Mouse (Mus musculus): Measurements from ENCODE around the gene Dusp7. TPM values are rescaled to one million over a fixed set of nuclear protein-coding genes. Genes with fewer than 3 reads are reported as not detected.
A peak's percentile ranks its signal among the peaks of the same experiment; 100 is the strongest.

The Dusp7 gene
- 9.1 and 11.3 TPM in 2 replicates for polyA plus RNA-seq (2015; fragmentation: Nextera tagmentation; extraction: Ambion mirVana)

DNA sequence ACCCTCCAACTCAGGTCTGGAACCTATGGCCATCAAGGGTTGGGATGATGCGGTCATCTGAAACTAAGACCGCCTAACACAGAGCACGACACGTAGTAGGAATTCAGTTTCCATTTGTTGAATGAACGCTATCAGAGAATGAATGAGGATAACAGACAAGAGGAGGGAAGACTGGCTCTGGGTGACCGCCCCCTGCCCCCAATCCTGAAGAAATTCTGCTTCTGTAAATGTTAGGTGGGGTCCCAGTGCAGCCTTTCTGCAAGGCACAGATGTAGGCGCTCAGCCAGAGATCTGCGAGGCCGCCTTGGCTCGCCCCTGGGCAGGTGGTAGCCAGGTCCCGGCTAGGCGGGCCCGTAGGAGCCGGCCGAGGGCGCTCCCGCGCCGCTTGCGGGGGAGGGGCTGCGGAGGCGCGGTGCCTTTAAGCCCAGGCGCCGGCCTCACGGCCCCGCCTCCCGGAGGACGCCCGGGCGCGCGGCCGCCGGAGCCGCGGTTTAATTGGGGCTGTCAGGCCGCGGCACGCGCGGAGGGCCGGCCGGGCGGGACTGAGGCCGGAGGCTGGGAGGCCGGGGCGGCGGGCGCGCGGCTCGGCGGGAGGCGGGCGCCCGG lies at the start of gene Dusp7:
TSS of gene Dusp7 (plus strand) at position 521 of the 606 bp plus-strand sequence.
- peak; percentile 67 for DNase-seq (ENCODE audit: low spot score)

DNA sequence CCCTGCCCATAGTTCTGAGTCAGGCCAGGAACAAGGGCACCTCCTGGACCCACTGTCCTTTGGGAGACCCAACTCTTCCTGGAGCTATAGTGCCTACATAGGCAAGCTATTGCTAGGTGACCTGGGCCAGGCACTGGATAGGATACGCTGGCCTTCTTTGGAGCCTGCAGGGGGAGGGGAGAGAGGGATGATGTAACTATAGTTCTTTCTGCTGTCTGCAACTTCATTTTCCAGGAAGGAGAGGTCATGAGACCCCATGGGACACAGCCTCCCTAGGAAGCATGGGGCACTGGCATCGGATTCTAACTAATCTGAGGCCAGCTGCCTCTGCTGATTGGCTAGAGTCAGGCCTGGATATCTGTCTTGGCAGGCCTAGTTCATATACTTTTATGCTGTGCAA lies 49.3 kb upstream of the Dusp7 start:
- no peak for DNase-seq (ENCODE audit: low spot score)

DNA sequence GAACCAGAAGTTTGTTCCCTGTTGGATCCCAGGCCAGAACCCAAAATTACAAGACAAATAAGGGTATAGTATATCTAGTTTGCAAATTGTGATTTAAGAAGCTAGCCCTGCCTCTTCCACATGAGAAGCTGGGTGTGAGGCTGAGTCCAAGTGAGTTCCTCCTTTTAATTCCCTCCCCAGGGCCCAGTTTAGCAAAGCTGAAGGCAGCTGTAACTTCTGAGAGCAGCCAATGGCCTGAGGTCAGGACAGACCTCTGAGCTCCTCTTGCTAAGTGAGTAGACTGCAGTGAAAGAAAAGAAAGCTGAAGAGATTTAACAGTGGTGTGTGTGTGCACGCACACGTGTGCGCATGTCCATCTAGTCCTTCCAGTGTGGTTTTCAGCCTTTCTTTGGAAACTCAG lies 45.9 kb upstream of the Dusp7 start:
- DNase-seq (ENCODE audit: low spot score) = no peak

GRCm38 (mm10) chr9:106326241-106326640 lies 42.2 kb upstream of the Dusp7 start:
- no peak for DNase-seq (ENCODE audit: low spot score)

- DNase-seq (ENCODE audit: low spot score) = no peak
Measured at GRCm38 (mm10) chr9:106327125-106327809, 41.2 kb upstream of the Dusp7 start.

- DNase-seq (ENCODE audit: low spot score) = no peak
Measured at GRCm38 (mm10) chr9:106328068-106328610, 40.3 kb upstream of the Dusp7 start.

DNA sequence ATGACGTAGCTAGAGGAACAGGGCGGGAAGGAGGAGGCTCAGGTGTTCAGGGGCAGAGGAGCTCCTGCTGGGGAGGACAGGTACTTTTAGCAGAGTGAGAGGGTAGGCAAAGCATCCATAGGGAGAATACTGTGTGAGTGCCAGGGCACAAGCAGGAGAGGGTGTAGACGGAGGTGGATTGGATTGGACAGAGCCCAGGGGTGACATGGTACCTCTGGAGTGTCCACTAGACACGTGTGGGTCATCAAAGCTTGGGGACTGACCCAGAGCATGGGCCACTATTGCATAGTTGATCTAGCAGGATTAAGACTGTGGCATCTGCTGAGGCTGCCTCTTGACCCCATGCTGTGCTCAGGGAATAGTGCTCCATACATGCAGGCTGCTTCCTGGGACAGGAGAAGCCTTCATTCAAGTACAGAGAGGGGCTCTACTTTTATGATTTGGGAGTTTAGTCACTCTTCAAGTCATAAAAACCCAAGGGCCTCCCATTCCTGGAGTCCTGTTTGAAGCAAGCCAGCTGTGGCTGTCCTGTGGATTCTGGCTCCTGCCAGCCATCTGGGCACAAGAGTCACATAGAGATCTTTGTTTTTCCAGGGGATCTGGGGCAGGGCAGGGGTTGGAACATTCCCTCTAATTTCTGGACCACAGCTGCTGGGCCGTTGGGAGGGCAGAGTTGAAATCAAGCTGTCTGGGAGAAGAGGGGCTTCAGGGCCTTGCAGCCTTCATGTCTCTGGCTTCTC lies 39.5 kb upstream of the Dusp7 start:
- DNase-seq (ENCODE audit: low spot score) = no peak

DNA sequence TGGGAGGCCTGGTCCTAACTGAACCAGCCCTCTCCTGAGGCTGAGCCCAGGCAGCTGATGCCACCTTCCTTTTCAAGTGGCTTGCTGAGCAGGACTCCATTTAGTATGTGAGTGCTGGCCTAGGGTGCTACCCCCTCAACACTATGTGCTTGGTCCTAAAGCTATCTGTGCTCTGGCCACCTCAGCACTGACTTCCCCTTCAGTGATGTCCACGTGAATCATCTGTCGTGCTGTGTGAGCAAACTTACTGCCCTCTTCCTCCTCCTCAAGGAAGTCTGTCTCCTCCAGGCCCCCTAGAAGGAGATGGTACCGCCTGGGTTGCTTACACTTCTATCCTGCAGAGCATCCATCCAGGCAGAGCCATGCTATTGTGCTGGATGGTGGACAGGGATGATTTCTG lies 35.7 kb upstream of the Dusp7 start:
- DNase-seq (ENCODE audit: low spot score) = no peak

- no peak for DNase-seq (ENCODE audit: low spot score)
Measured at GRCm38 (mm10) chr9:106337620-106338019, 30.8 kb upstream of the Dusp7 start.

DNA sequence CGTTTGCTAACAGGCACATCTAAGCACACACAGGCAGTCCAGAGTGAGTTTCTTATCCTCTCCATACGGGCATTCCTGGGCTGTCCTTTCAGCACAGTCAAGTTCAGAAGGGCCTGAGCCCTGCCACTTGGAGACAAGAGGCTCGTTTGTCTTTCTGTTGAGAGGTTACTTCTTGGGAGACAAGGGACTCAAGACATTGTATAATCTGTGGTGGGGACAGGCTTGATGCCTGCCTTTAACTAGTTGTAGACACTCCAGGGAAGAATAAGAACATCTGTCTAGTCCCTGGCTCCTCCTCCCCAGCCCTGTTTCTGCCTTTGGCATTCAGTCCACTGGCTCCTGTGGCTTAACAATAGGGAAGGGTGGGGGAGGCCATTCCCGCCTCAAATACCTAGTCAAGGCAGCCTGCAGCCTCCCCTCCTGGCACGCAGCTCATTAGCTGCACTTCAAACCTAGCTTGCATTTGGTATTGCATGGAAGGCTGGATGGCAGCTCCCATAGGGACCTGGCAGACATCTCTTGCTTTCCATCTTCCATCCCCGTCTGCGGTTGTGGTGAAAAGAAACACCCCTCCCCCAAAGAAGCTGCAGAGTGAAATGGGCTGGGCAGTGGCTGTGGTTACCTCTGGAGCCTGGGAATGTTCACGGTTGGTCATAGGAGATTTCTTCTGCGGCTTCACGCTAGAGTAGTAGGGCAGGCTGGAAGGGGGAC lies 29.8 kb upstream of the Dusp7 start:
- no peak for DNase-seq (ENCODE audit: low spot score)

- no peak for DNase-seq (ENCODE audit: low spot score)
Measured at GRCm38 (mm10) chr9:106339173-106339558, 29.3 kb upstream of the Dusp7 start.

DNA sequence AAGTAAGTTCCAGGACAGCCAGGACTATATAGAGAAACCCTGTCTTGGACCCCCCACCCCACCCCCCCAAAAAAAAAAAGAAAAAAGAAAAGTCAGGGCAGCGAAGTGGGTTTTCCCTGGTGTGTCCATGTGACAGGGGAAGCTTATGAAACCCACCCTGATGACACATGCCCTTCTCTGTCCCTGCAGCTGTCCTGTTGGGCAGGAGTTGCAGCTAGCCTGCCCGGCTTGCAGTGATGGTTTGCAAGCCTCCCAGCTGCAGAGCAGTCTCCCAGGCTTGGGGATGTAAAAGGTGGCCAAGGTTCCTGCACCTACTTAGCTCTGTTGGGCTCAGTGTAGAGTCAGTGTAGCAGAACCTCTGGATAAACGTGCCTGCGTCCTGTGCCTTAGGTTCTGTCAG lies 28.7 kb upstream of the Dusp7 start:
- DNase-seq (ENCODE audit: low spot score) = no peak

- DNase-seq (ENCODE audit: low spot score) = no peak
Measured at GRCm38 (mm10) chr9:106340501-106341312, 27.7 kb upstream of the Dusp7 start.

DNA sequence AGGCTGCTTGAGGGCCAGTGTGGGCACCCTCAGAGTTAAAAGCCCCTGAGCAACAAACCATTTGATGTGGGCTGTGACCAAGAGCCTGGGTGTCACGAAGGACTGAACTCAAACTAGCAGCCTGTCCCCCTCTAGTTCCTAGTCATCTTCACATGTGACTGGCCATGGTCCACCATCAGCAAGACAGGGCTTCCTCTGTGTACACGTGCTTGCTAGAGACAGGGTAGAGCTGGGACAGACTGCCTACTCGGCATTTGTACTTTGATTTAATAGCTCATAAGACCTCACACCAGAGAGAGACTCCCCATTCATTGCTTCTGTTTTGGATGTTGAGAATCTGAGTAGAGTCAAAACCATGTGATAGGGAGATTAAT lies 27.1 kb upstream of the Dusp7 start:
- no peak for DNase-seq (ENCODE audit: low spot score)

GRCm38 (mm10) chr9:106342573-106342972 lies 25.9 kb upstream of the Dusp7 start:
- no peak for DNase-seq (ENCODE audit: low spot score)

GRCm38 (mm10) chr9:106345167-106345566 lies 23.3 kb upstream of the Dusp7 start:
- no peak for DNase-seq (ENCODE audit: low spot score)

DNA sequence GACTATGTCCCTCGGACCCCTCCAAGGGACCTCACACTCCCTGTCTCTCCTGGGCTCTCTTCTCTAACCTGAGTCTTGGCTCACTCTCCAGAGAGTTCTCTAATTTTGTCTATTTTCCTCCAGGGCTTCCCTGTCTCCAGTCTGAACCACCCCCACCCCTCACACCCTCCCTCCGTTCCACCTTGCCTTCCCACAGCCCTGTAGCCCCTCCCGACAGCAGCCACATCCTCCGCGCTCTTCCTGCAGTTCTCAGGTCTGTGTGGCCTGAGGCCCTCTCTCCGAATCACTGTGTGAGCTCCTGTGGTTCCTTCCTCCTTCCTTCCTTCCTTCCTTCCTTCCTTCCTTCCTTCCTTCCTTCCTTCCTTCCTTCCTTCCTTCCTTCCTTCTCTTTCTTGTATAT lies 22.8 kb upstream of the Dusp7 start:
- no peak for DNase-seq (ENCODE audit: low spot score)

GRCm38 (mm10) chr9:106348281-106348680 lies 20.2 kb upstream of the Dusp7 start:
- DNase-seq (ENCODE audit: low spot score) = no peak

DNA sequence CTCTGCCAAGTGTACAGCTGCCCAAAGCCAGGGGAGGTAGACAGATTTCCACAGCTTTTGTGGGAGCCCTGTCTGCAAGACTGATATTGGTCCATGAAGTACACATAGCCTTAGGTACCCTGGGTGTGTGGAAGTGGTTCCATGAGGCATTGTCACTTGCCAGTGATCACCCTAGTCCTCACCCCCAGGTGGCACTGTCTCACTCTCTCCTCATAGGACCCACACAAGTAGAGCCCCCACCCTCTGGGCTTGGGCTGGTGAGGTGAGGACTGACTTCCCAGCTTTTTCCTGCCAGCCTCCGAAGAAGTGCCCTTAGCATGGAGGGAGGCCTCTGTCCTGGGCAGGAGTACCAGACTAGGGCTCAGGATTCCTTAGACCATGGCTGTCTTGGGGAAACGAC lies 19.4 kb upstream of the Dusp7 start:
- peak; percentile 28 for DNase-seq (ENCODE audit: low spot score)

DNA sequence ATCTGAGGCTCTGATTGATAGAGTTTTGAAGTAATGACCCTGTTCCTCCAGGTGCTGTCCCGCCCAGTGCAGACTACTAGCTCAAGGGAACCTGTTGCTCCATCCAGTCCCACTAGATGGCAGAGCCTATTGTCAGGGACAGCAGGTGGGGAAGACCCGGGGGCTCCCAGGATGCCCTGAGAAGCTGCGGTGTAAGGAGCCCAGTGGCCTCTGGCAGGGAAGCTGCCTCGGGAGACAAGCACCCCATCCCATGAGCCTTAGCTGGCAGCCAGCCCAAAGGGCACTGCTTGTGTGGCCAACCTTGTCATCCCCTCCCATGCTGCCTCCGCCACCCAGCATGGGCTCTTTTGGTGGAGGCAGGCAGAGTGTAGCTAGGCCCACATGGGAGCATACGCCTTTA lies 17.3 kb upstream of the Dusp7 start:
- DNase-seq (ENCODE audit: low spot score) = no peak

DNA sequence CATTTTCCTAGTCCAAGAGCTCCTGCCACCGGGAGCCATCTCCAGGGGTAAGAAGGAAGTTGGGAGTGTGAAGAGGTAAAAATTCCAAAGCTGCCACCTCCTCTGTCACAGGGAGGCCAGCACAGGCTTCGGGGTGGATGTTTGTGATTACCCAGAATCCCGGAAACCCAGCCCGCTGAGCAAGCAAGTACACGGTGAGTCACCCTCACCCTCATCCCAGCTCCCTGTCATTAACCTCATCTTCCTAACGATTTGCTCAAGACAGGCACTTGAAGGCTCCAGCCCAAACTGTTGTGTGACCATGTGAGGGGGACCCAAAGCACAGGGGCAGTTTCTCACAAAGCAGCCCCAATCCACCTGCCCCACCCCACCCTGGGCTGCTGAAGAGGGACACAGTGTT lies 14.7 kb upstream of the Dusp7 start:
- DNase-seq (ENCODE audit: low spot score) = no peak
